Comparison of ENCODE assay signal across 10 mouse cellular contexts in genomic region chr3:37643411-37643810, GRCm38 (mm10). TPM values are rescaled to one million over a fixed set of nuclear protein-coding genes. Genes with fewer than 3 reads are reported as not detected.
DNase-seq lines count a peak whose midpoint lies in the region; ATAC-seq and TF ChIP-seq lines count a peak whose summit lies in the region.
"Had no signal": no experiment of that assay in that cellular context is flagged by ENCODE, and none has a peak within 500 bp of the region (broad histone marks: within the 10 kb centered on the region; RNA-seq: fewer than 3 reads in every experiment).

No protein-coding gene starts in this region.

- 80% methylated on average over 13 of the region's 13 CpGs for WGBS in heart, adult 2 months
- WGBS in neural tube, embryonic 12.5 days: 90% methylated on average over 13 of the region's 13 CpGs
- WGBS in limb, embryonic 12.5 days: 86% methylated on average over 13 of the region's 13 CpGs
- 67% methylated on average over 13 of the region's 13 CpGs for WGBS in stomach, postnatal 0 days

- no peak for TF ChIP-seq EP300 in heart, adult 2 months (IDR thresholded peaks at IDR 0.05; ENCODE audit: insufficient read depth, low read depth, low read length)
- no peak for TF ChIP-seq EP300 in stomach, postnatal 0 days (optimal IDR thresholded peaks at IDR 0.05)

- peak overlapping the region; percentile 90; the same call in 1 of the 2 replicates for H3K4me2 ChIP-seq in neural tube, embryonic 12.5 days (replicated peaks)
- H3K4me2 ChIP-seq in limb, embryonic 12.5 days: peak overlapping the region; percentile 74
- peak overlapping the region; percentile 74 for H3K4me2 ChIP-seq in stomach, postnatal 0 days (replicated peaks; ENCODE audit: low read depth)

- H3K36me3 ChIP-seq in heart, adult 2 months (ENCODE audit: control insufficient read depth, insufficient read depth, low read length): peaks cover 33% of the 10 kb centered on the region
- peaks cover 13% of the 10 kb centered on the region for H3K36me3 ChIP-seq in neural tube, embryonic 12.5 days
- peaks cover 37% of the 10 kb centered on the region for H3K36me3 ChIP-seq in limb, embryonic 12.5 days
- peaks cover 11% of the 10 kb centered on the region for H3K36me3 ChIP-seq in stomach, postnatal 0 days (ENCODE audit: control insufficient read depth, insufficient read depth, low read length)

- TF ChIP-seq POLR2A in heart, adult 2 months (IDR thresholded peaks at IDR 0.05; ENCODE audit: insufficient read depth, low read depth, low read length): no peak

- H3K79me2 ChIP-seq in heart, adult 2 months (replicated peaks; ENCODE audit: control insufficient read depth, insufficient read depth, low read length): peaks cover 3% of the 10 kb centered on the region; the same call in 1 of the 2 replicates

- H3K27me3 ChIP-seq in heart, adult 2 months (ENCODE audit: control insufficient read depth, insufficient read depth, low read length): no peaks in the 10 kb centered on the region
- peaks cover 17% of the 10 kb centered on the region for H3K27me3 ChIP-seq in neural tube, embryonic 12.5 days (replicated peaks)
- no peaks in the 10 kb centered on the region for H3K27me3 ChIP-seq in limb, embryonic 12.5 days
- H3K27me3 ChIP-seq in stomach, postnatal 0 days (ENCODE audit: control insufficient read depth, insufficient read depth, low read length): no peaks in the 10 kb centered on the region

- H3K4me3 ChIP-seq in heart, adult 2 months: peak overlapping the region; percentile 79; the same call in 1 of the 2 replicates
- H3K4me3 ChIP-seq in neural tube, embryonic 12.5 days: no peak overlapping the region
- H3K4me3 ChIP-seq in limb, embryonic 12.5 days (replicated peaks): peak overlapping the region; percentile 85
- H3K4me3 ChIP-seq in stomach, postnatal 0 days (ENCODE audit: low read depth, low read length): peak overlapping the region; percentile 6; the same call in 1 of the 2 replicates

- no peaks in the 10 kb centered on the region for H3K9me3 ChIP-seq in neural tube, embryonic 12.5 days
- no peaks in the 10 kb centered on the region for H3K9me3 ChIP-seq in limb, embryonic 12.5 days
- no peaks in the 10 kb centered on the region for H3K9me3 ChIP-seq in stomach, postnatal 0 days (ENCODE audit: control insufficient read depth, low read length)

- H3K9ac ChIP-seq in heart, adult 2 months (ENCODE audit: low read depth, low read length): peak overlapping the region; percentile 32
- no peak overlapping the region for H3K9ac ChIP-seq in neural tube, embryonic 12.5 days
- no peak overlapping the region for H3K9ac ChIP-seq in limb, embryonic 12.5 days (replicated peaks)
- peak overlapping the region; percentile 35; the same call in 1 of the 2 replicates for H3K9ac ChIP-seq in stomach, postnatal 0 days (ENCODE audit: low read length)

- no peak for ATAC-seq in neural tube, embryonic 12.5 days (ENCODE audit: low FRiP score, low read depth)
- ATAC-seq in limb, embryonic 12.5 days (ENCODE audit: insufficient number of reproducible peaks, insufficient read depth, low FRiP score, low TSS enrichment, low read depth): no peak
- ATAC-seq in stomach, postnatal 0 days (ENCODE audit: low FRiP score, low TSS enrichment): no peak
- no peak for ATAC-seq in megakaryocyte-erythroid progenitor cell, adult 5-6 weeks (replicated peaks; ENCODE audit: low FRiP score, low TSS enrichment, poor library complexity, severe bottlenecking)

- peaks cover 11% of the 10 kb centered on the region for H3K4me1 ChIP-seq in heart, adult 2 months (ENCODE audit: control insufficient read depth, insufficient read depth, low read length)
- peaks cover 15% of the 10 kb centered on the region for H3K4me1 ChIP-seq in neural tube, embryonic 12.5 days
- H3K4me1 ChIP-seq in limb, embryonic 12.5 days (replicated peaks): peaks cover 34% of the 10 kb centered on the region
- peaks cover 12% of the 10 kb centered on the region for H3K4me1 ChIP-seq in stomach, postnatal 0 days (replicated peaks; ENCODE audit: control insufficient read depth, insufficient read depth)

- DNase-seq in heart, adult 2 months: no peak
- no peak for DNase-seq in heart, postnatal 25 days (ENCODE audit: low spot score)
- DNase-seq in neural tube, embryonic 10.5 days (ENCODE audit: extremely low spot score, low spot score): no peak
- DNase-seq in stomach, postnatal 0 days (ENCODE audit: low spot score): no peak
- DNase-seq in right cerebral cortex, adult 2 months (ENCODE audit: low spot score in 2 of 2): no peak
- DNase-seq: cerebellum, adult 8-10 months had no signal

- no peak for TF ChIP-seq CTCF in heart, adult 2 months (IDR thresholded peaks at IDR 0.05)
- TF ChIP-seq CTCF in stomach, postnatal 0 days (IDR thresholded peaks at IDR 0.05; ENCODE audit: low read depth): no peak

- peak overlapping the region; percentile 93 for H3K27ac ChIP-seq in heart, adult 2 months
- no peak overlapping the region for H3K27ac ChIP-seq in neural tube, embryonic 12.5 days
- no peak overlapping the region for H3K27ac ChIP-seq in limb, embryonic 12.5 days
- no peak overlapping the region for H3K27ac ChIP-seq in stomach, postnatal 0 days (replicated peaks)
- H3K27ac ChIP-seq: macrophage had no signal

- intact Hi-C loops in heart, adult 2 months (cut with DNase I): loop anchor here (5.0 to 10.0 kb wide), 5 partner anchors 64 to 474 kb away; no protein-coding TSS in a partner anchor
- intact Hi-C loops in heart, postnatal 25 days (cut with DNase I): loop anchor here (5.0 kb wide), 2 partner anchors 84 to 334 kb away; no protein-coding TSS in a partner anchor

RNA-seq across cellular contexts. Expression of gene Spry1, which starts 3.7 kb away (rescaled TPM):
- 10 to 100 TPM; 20.7 to 28.8 TPM for total RNA-seq in heart, adult 2 months (2021)
- polyA plus RNA-seq in heart, adult 2 months (2012; rRNA removed): 34.6 and 38.1 TPM in 2 replicates
- 10 to 100 TPM; 22.6 to 22.8 TPM for total RNA-seq in heart, postnatal 25 days (2021)
- 5.0 and 6.9 TPM in 2 replicates for polyA plus RNA-seq in neural tube, embryonic 12.5 days (2016; fragmentation: Nextera tagmentation; extraction: Ambion mirVana)
- 19.3 and 19.9 TPM in 2 replicates for polyA plus RNA-seq in limb, embryonic 12.5 days (2016; fragmentation: Nextera tagmentation; extraction: Ambion mirVana)
- polyA plus RNA-seq in stomach, postnatal 0 days (2015; fragmentation: Nextera tagmentation; extraction: Ambion mirVana): 9.4 and 14.1 TPM in 2 replicates
- total RNA-seq in megakaryocyte-erythroid progenitor cell, adult 5-6 weeks (2014; fragmentation: Nextera tagmentation): 0.20 and 2.7 TPM in 2 replicates
- 1.3 and 3.3 TPM in 2 replicates for total RNA-seq in megakaryocyte-erythroid progenitor cell, adult 5-6 weeks (2017)

Comparison
In these comparisons a context has a peak if more than half of its experiments do, and no peak if none do; other contexts are left out.
1. H3K9ac ChIP-seq: peak in heart, adult 2 months (single experiment) and stomach, postnatal 0 days (single experiment); none in neural tube, embryonic 12.5 days (single experiment) and limb, embryonic 12.5 days (single experiment).
2. Peak in every context shown above with its lines, with median percentiles within 50 percentile points of each other: H3K4me2 ChIP-seq.